Mouse (Mus musculus) erythroblast, embryonic 14.5 days (primary cell): ENCODE measurements around the gene Atp6v1b1. TPM values are rescaled to one million over a fixed set of nuclear protein-coding genes. Genes with fewer than 3 reads are reported as not detected.
A peak's percentile ranks its signal among the peaks of the same experiment; 100 is the strongest.
"Not testable (repeated sequence)": the region's sequence is repeated elsewhere in the genome, so short reads cannot be mapped to it uniquely, and the experiment has no call there.

Experiments used
- H3K27me3 ChIP-seq: 2 replicates; pipeline ENCODE4 v1.6.1; 2012; ENCODE audit warnings: inconsistent platforms; ENCODE audit not compliant: control insufficient read depth
- H3K36me3 ChIP-seq: 2 replicates; pipeline ENCODE4 v1.6.1; 2012; ENCODE audit warnings: mild to moderate bottlenecking, inconsistent platforms; ENCODE audit not compliant: control insufficient read depth
- H3K4me1 ChIP-seq: 2 replicates; pipeline ENCODE4 v1.6.1; 2012; ENCODE audit warnings: inconsistent platforms; ENCODE audit not compliant: control insufficient read depth
- H3K4me3 ChIP-seq: replicated peaks from 2 replicates; pipeline ENCODE3; 2012; ENCODE audit warnings: moderate library complexity, mild to moderate bottlenecking, inconsistent platforms
- H3K9me3 ChIP-seq: 2 replicates; pipeline ENCODE4 v1.6.1; 2012; ENCODE audit warnings: low read length, inconsistent platforms, mixed read lengths; ENCODE audit not compliant: control insufficient read depth
- GATA1 ChIP-seq: IDR thresholded peaks from 2 replicates; pipeline ENCODE4 v1.6.1; 2012; ENCODE audit warnings: low read length, inconsistent platforms, mixed read lengths
- TAL1 ChIP-seq: IDR thresholded peaks from 3 replicates; pipeline ENCODE4 v1.6.1; 2012; ENCODE audit warnings: low read length, inconsistent platforms, mixed read lengths
- polyA plus RNA-seq: library from polyadenylated mRNA; stranded (reverse); fragments of >175 nt; gene quantifications from 2 replicates; pipeline ENCODE4 v1.2.3, GENCODE M21; 2012

The Atp6v1b1 gene
- polyA plus RNA-seq, 1 experiment, result not detected

- no peaks in the 10 kb centered on the region for H3K9me3 ChIP-seq
- H3K27me3 ChIP-seq, result peaks cover 25% of the 10 kb centered on the region
- H3K4me3 ChIP-seq, result no peak overlapping the region
- TF ChIP-seq GATA1 (no peak), TAL1 (no peak)
- H3K36me3 ChIP-seq, result peaks cover 34% of the 10 kb centered on the region
- H3K4me1 ChIP-seq, result peaks cover 3% of the 10 kb centered on the region
These were observed 24.2 kb downstream of the Atp6v1b1 start for GRCm38 (mm10) chr6:83766982-83767381.

GRCm38 (mm10) chr6:83768485-83768884 is 25.7 kb downstream of the Atp6v1b1 start:
- TF ChIP-seq TAL1, result no peak
- no peak for TF ChIP-seq GATA1
- no peak overlapping the region for H3K4me3 ChIP-seq
- no peaks in the 10 kb centered on the region for H3K9me3 ChIP-seq
- peaks cover 10% of the 10 kb centered on the region for H3K27me3 ChIP-seq
- peaks cover 4% of the 10 kb centered on the region for H3K4me1 ChIP-seq
- H3K36me3 ChIP-seq, result peaks cover 49% of the 10 kb centered on the region

- TF ChIP-seq GATA1 (no peak), TAL1 (no peak)
- Histone ChIP-seq H3K36me3 (peaks cover 47% of the 10 kb centered on the region), H3K4me3 (peak overlapping the region; percentile 97), H3K27me3 (no peaks in the 10 kb centered on the region), H3K4me1 (peaks cover 34% of the 10 kb centered on the region), H3K9me3 (no peaks in the 10 kb centered on the region)
These were observed 31.3 kb downstream of the Atp6v1b1 start for GRCm38 (mm10) chr6:83774126-83774525.

GRCm38 (mm10) chr6:83774781-83775563 is 32.2 kb downstream of the Atp6v1b1 start:
- peaks cover 34% of the 10 kb centered on the region for H3K4me1 ChIP-seq
- no peak for TF ChIP-seq TAL1

GRCm38 (mm10) chr6:83775638-83776293 is 33.0 kb downstream of the Atp6v1b1 start, which contains the start of gene Tex261:
Tex261 (minus strand) TSS chr6:83775813.
- no peak for TF ChIP-seq TAL1
- no peak for TF ChIP-seq GATA1
- Histone ChIP-seq H3K4me3 (peak within 1 kb of the TSS; percentile 97), H3K9me3 (no peaks in the 10 kb centered on the region), H3K36me3 (peaks cover 31% of the 10 kb centered on the region), H3K4me1 (peaks cover 34% of the 10 kb centered on the region), H3K27me3 (no peaks in the 10 kb centered on the region)

More at GRCm38 (mm10) chr6:83774781-83775563, 32.2 kb downstream of the Atp6v1b1 start:
- H3K4me3 ChIP-seq, result peak overlapping the region; percentile 97
- H3K9me3 ChIP-seq, result no peaks in the 10 kb centered on the region
- H3K27me3 ChIP-seq, result no peaks in the 10 kb centered on the region
- peaks cover 39% of the 10 kb centered on the region for H3K36me3 ChIP-seq

- Histone ChIP-seq H3K4me1 (peaks cover 32% of the 10 kb centered on the region), H3K4me3 (no peak overlapping the region), H3K27me3 (no peaks in the 10 kb centered on the region), H3K9me3 (no peaks in the 10 kb centered on the region), H3K36me3 (peaks cover 7% of the 10 kb centered on the region)
- TF ChIP-seq TAL1 (no peak), GATA1 (no peak)
These were observed 35.5 kb downstream of the Atp6v1b1 start for GRCm38 (mm10) chr6:83778306-83778705.

- H3K4me1 ChIP-seq, result peaks cover 26% of the 10 kb centered on the region
- H3K9me3 ChIP-seq, result no peaks in the 10 kb centered on the region
- no peak overlapping the region for H3K4me3 ChIP-seq
These were observed 36.2 kb downstream of the Atp6v1b1 start for GRCm38 (mm10) chr6:83779026-83779425.

GRCm38 (mm10) chr6:83786426-83786825 is 43.6 kb downstream of the Atp6v1b1 start:
- Histone ChIP-seq H3K36me3 (no peaks in the 10 kb centered on the region), H3K27me3 (no peaks in the 10 kb centered on the region), H3K4me1 (no peaks in the 10 kb centered on the region)

More at GRCm38 (mm10) chr6:83779026-83779425, 36.2 kb downstream of the Atp6v1b1 start:
- H3K36me3 ChIP-seq, result 0 out of 2 replicates have a peak, but pooled peaks cover 1% of the 10 kb centered on the region
- no peaks in the 10 kb centered on the region for H3K27me3 ChIP-seq
- TF ChIP-seq TAL1, result no peak

GRCm38 (mm10) chr6:83788554-83788953 is 45.8 kb downstream of the Atp6v1b1 start:
- no peaks in the 10 kb centered on the region for H3K27me3 ChIP-seq
- no peak for TF ChIP-seq TAL1
- no peak for TF ChIP-seq GATA1
- H3K36me3 ChIP-seq, result no peaks in the 10 kb centered on the region
- H3K4me3 ChIP-seq, result no peak overlapping the region
- peaks cover 3% of the 10 kb centered on the region for H3K9me3 ChIP-seq
- no peaks in the 10 kb centered on the region for H3K4me1 ChIP-seq

More at GRCm38 (mm10) chr6:83786426-83786825, 43.6 kb downstream of the Atp6v1b1 start:
- peaks cover 3% of the 10 kb centered on the region for H3K9me3 ChIP-seq
- H3K4me3 ChIP-seq, result no peak overlapping the region
- no peak for TF ChIP-seq TAL1
- TF ChIP-seq GATA1, result no peak

- not testable (repeated sequence) for H3K27me3 ChIP-seq, H3K4me3 ChIP-seq, H3K9me3 ChIP-seq, H3K36me3 ChIP-seq
- peaks cover 17% of the 10 kb centered on the region for H3K4me1 ChIP-seq
These were observed 47.7 kb downstream of the Atp6v1b1 start for GRCm38 (mm10) chr6:83790533-83790932.
